Mouse (Mus musculus) cerebellum, adult 2 months (tissue): ENCODE results near the gene Spin2c.

Experiments used
- CTCF ChIP-seq: fragments of 200-500 bp; IDR thresholded peaks from 2 replicates; pipeline ENCODE4 v1.5.1; 2011; ENCODE audit warnings: low read depth, mild to moderate bottlenecking, control low read depth, low read length, moderate library complexity, borderline replicate concordance; ENCODE audit not compliant: insufficient read depth
- POLR2A ChIP-seq: fragments of 200-500 bp; IDR thresholded peaks from 2 replicates; pipeline ENCODE4 v1.6.1; 2011; ENCODE audit warnings: low read length, control low read depth, borderline replicate concordance; ENCODE audit not compliant: insufficient read depth

GRCm38 (mm10) chrX:153831951-153832561, at the start of gene Spin2c:
- TF ChIP-seq CTCF (no peak), POLR2A (no peak)
